Mouse (Mus musculus): ENCODE measurements around the gene Cd209c.

Cd209c gene

DNA sequence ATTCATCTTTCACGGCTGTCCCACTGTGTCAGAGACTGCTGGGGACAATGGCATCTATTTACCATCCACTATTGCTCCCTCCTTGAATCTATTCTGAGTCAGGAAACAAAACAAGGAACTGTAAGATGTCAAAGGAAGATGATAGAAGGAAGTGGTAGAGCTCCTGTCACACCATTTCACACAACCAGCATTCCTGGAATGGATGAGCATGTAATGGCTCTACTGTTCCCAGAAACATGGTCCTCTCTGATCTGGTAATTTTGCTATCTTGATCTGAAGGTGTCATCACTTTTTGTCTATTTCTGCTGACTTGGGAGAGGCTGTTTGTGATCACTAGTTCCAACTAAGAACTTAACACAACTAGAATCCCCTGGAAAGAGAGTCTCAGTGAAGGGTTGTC is at the start of gene Cd209c:
Gene Cd209c, minus strand, starts transcription at position 101 of the 400 bp plus-strand sequence.
- DNase-seq (ENCODE audit: low spot score in 2 of 2) = no peak

DNA sequence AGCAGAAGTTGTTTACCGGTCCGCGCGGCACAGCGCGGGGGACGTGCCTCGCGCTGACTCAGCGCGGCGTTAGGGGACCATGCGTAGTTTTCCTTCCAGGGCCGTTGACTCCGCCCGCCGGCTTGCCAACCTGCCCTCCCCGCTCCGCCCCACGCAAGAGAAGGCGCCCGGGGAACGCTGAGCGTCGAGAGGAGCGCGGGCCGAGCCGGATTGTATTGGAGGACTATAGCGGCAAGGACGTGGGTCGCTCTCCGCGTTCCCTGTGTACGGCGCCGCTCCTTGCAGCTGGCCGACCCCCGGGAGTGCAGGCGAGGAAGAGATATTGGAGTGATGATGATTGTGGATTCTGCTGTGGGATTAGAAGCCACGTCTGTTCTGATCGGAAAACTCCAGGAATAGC is 39.7 kb upstream of the Cd209c start:
- DNase-seq (ENCODE audit: low spot score in 2 of 2) = no peak

DNA sequence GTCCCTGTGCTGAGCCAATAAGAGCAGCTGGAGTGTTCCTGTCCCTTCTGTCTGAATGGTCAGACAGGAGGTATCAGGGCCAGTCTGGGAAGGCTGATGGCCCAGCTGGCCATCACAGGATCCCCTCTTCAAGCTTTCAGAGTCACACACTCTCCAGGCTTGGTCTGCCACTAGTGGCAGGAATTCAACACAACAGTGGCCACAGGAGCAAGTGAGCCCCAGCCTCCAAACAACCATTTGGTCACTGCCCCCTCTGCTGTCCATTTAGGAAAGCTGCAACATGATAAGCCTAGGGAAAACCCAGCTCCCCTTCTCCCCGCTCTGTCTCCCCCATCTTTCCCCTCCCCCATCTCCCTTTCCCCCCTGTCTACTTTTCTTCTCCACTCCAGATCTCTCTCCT is 1.5 kb upstream of the Cd209c start:
- DNase-seq (ENCODE audit: low spot score in 2 of 2) = peak in 1 of 2 experiments; percentile 4

DNA sequence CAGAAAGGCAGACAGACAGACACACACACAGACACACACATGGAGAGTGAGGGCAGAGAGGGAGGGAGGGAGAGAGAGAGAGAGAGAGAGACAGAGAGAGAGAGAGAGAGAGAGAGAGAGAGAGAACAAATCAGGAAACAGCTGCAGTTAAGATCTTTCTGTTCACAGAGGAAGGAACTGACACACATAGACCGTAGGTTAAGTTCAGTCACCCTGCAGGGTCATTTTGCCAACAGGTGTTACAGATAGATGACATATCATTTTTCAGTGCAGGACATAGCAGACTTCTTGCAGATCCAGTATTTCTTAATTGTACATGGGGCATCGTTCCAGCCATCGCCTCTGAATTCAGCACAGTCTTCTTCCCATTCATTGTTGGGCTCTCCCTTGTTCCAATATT is 14.5 kb downstream of the Cd209c start:
- no peak for DNase-seq (ENCODE audit: low spot score in 2 of 2)

DNA sequence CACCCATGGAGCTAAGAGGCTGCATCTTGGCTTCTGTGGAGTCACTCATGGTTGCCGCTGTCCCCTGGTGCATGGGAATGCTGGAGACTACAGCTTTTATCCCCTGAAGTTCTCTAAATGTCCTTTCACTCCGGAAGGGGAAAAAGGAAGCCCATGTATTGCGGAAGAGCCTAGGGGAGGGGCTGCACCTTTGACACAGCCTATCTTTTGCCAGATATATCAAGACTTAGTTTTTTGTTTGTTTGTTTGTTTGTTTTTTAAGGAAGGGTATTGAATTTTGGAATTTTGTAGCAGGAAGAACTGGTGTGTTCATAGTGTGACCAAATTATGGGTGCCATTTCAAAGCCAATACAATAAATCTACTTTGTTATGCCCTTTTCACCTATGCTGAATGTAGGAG is 27.8 kb downstream of the Cd209c start, which contains the start of gene Cd209b:
Gene Cd209b, minus strand, starts transcription at position 101 of the 400 bp plus-strand sequence.
- no peak for DNase-seq (ENCODE audit: low spot score in 2 of 2)

Measured in urinary bladder, postnatal 36 days (tissue).